Mouse (Mus musculus): ENCODE data around the gene C2cd2. TPM values are rescaled to one million over a fixed set of nuclear protein-coding genes. Genes with fewer than 3 reads are reported as not detected.
A peak's percentile ranks its signal among the peaks of the same experiment; 100 is the strongest.

Gene C2cd2
- total and polyA plus RNA-seq, 2 experiments from 2014 or later: 16.8 to 47.7 TPM

GRCm38 (mm10) chr16:97875101-97875500 lies 87.3 kb downstream of the C2cd2 start:
- no peaks in the 10 kb centered on the region for H3K4me1 ChIP-seq (ENCODE audit: insufficient read depth, low read length)
- no peaks in the 10 kb centered on the region for H3K9me3 ChIP-seq (ENCODE audit: low read length)
- no peaks in the 10 kb centered on the region for H3K27me3 ChIP-seq (ENCODE audit: insufficient read depth, low read length)
- no peak for TF ChIP-seq CTCF (IDR thresholded peaks at IDR 0.05; ENCODE audit: low read depth)
- no peak overlapping the region for H3K4me3 ChIP-seq (ENCODE audit: low read length)
- WGBS: 94% methylated on average over 4 of the region's 4 CpGs
- no peak overlapping the region for H3K27ac ChIP-seq
- no peak for DNase-seq (ENCODE audit: low spot score)
- H3K4me2 ChIP-seq (ENCODE audit: low read depth, low read length): no peak overlapping the region
- no peak for ATAC-seq
- H3K36me3 ChIP-seq (ENCODE audit: insufficient read depth, low read length): peaks cover 13% of the 10 kb centered on the region; the same call in 1 of the 2 replicates
- no peak overlapping the region for H3K9ac ChIP-seq (replicated peaks; ENCODE audit: low read length)

- no peak for ATAC-seq
- 63% methylated on average over 1 of the region's 1 CpGs for WGBS
Measured at GRCm38 (mm10) chr16:97874376-97874775, 88.0 kb downstream of the C2cd2 start.

GRCm38 (mm10) chr16:97872657-97873056 lies 89.7 kb downstream of the C2cd2 start:
- WGBS: 40% methylated on average over 5 of the region's 5 CpGs
- DNase-seq (ENCODE audit: low spot score) (peak; percentile 23), ATAC-seq (no peak)
- Histone ChIP-seq H3K4me1 (ENCODE audit: insufficient read depth, low read length) (no peaks in the 10 kb centered on the region), H3K36me3 (ENCODE audit: insufficient read depth, low read length) (peaks cover 27% of the 10 kb centered on the region), H3K4me3 (ENCODE audit: low read length) (no peak overlapping the region), H3K9ac (replicated peaks; ENCODE audit: low read length) (no peak overlapping the region), H3K9me3 (ENCODE audit: low read length) (no peaks in the 10 kb centered on the region), H3K27me3 (ENCODE audit: insufficient read depth, low read length) (no peaks in the 10 kb centered on the region), H3K27ac (no peak overlapping the region), H3K4me2 (ENCODE audit: low read depth, low read length) (no peak overlapping the region)
- no peak for TF ChIP-seq CTCF (IDR thresholded peaks at IDR 0.05; ENCODE audit: low read depth)

More at GRCm38 (mm10) chr16:97874376-97874775, 88.0 kb downstream of the C2cd2 start:
- Histone ChIP-seq H3K27me3 (ENCODE audit: insufficient read depth, low read length) (no peaks in the 10 kb centered on the region), H3K4me3 (ENCODE audit: low read length) (no peak overlapping the region), H3K4me1 (ENCODE audit: insufficient read depth, low read length) (no peaks in the 10 kb centered on the region), H3K9ac (replicated peaks; ENCODE audit: low read length) (no peak overlapping the region), H3K27ac (no peak overlapping the region), H3K36me3 (ENCODE audit: insufficient read depth, low read length) (peaks cover 17% of the 10 kb centered on the region), H3K4me2 (ENCODE audit: low read depth, low read length) (no peak overlapping the region), H3K9me3 (ENCODE audit: low read length) (no peaks in the 10 kb centered on the region)
- TF ChIP-seq CTCF (IDR thresholded peaks at IDR 0.05; ENCODE audit: low read depth): no peak
- DNase-seq (ENCODE audit: low spot score): no peak

- Histone ChIP-seq H3K4me3 (ENCODE audit: low read length) (no peak overlapping the region), H3K27ac (no peak overlapping the region), H3K9me3 (ENCODE audit: low read length) (no peaks in the 10 kb centered on the region), H3K27me3 (ENCODE audit: insufficient read depth, low read length) (no peaks in the 10 kb centered on the region), H3K9ac (replicated peaks; ENCODE audit: low read length) (no peak overlapping the region), H3K4me1 (ENCODE audit: insufficient read depth, low read length) (no peaks in the 10 kb centered on the region), H3K36me3 (ENCODE audit: insufficient read depth, low read length) (peaks cover 36% of the 10 kb centered on the region), H3K4me2 (ENCODE audit: low read depth, low read length) (no peak overlapping the region)
- no peak for TF ChIP-seq CTCF (IDR thresholded peaks at IDR 0.05; ENCODE audit: low read depth)
- DNase-seq (ENCODE audit: low spot score) (no peak), ATAC-seq (no peak)
- 74% methylated on average over 6 of the region's 6 CpGs for WGBS
Measured at GRCm38 (mm10) chr16:97869193-97870102, 93.0 kb downstream of the C2cd2 start.

GRCm38 (mm10) chr16:97863932-97864467 lies 98.4 kb downstream of the C2cd2 start:
- Histone ChIP-seq H3K4me3 (ENCODE audit: low read length) (no peak overlapping the region), H3K27me3 (ENCODE audit: insufficient read depth, low read length) (no peaks in the 10 kb centered on the region), H3K9me3 (ENCODE audit: low read length) (no peaks in the 10 kb centered on the region), H3K9ac (replicated peaks; ENCODE audit: low read length) (no peak overlapping the region), H3K4me2 (ENCODE audit: low read depth, low read length) (no peak overlapping the region), H3K27ac (no peak overlapping the region), H3K36me3 (ENCODE audit: insufficient read depth, low read length) (peaks cover 31% of the 10 kb centered on the region), H3K4me1 (ENCODE audit: insufficient read depth, low read length) (no peaks in the 10 kb centered on the region)
- no peak for DNase-seq (ENCODE audit: low spot score)
- TF ChIP-seq CTCF (IDR thresholded peaks at IDR 0.05; ENCODE audit: low read depth): no peak
- no peak for ATAC-seq
- 85% methylated on average over 3 of the region's 3 CpGs for WGBS

GRCm38 (mm10) chr16:97856050-97856449 lies 106.3 kb downstream of the C2cd2 start:
- no peaks in the 10 kb centered on the region for H3K9me3 ChIP-seq (ENCODE audit: low read length)
- ATAC-seq (no peak), DNase-seq (ENCODE audit: low spot score) (no peak)
- no peak overlapping the region for H3K27ac ChIP-seq
- H3K4me2 ChIP-seq (ENCODE audit: low read depth, low read length): no peak overlapping the region
- H3K27me3 ChIP-seq (ENCODE audit: insufficient read depth, low read length): no peaks in the 10 kb centered on the region
- peaks cover 11% of the 10 kb centered on the region; the same call in 1 of the 2 replicates for H3K36me3 ChIP-seq (ENCODE audit: insufficient read depth, low read length)
- H3K9ac ChIP-seq (replicated peaks; ENCODE audit: low read length): no peak overlapping the region
- no peaks in the 10 kb centered on the region for H3K4me1 ChIP-seq (ENCODE audit: insufficient read depth, low read length)
- no peak for TF ChIP-seq CTCF (IDR thresholded peaks at IDR 0.05; ENCODE audit: low read depth)
- H3K4me3 ChIP-seq (ENCODE audit: low read length): no peak overlapping the region

All from hindbrain, postnatal 0 days (tissue).